Mouse (Mus musculus): ENCODE measurements at regions not wholly inside any gene's neighbourhood (a gene's known extent, or its start where the extent isn't known, plus 50 kb on each side); places are given as distances from the start of the nearest gene placed in this dataset.

DNA sequence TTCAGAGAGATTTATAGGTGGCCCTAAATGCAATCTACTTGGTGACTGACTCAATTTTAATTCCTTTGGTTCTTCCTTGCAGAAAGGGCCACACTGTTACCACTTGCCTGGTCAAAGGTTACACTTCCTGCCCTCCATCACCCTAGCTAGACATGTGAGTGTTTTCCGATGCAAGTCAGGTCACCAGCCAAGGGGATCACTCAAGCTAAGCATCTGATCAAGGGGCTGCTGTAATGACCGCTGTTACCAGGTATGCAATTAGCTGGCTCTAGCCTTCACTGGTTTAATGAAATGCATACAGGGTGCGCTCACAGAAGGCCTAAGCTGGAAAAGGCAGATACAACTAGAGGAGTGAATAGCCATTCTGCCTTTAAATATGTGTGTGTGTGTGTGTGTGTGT is 105.1 kb downstream of the Mtx2 start:
- DNase-seq: no peak

DNA sequence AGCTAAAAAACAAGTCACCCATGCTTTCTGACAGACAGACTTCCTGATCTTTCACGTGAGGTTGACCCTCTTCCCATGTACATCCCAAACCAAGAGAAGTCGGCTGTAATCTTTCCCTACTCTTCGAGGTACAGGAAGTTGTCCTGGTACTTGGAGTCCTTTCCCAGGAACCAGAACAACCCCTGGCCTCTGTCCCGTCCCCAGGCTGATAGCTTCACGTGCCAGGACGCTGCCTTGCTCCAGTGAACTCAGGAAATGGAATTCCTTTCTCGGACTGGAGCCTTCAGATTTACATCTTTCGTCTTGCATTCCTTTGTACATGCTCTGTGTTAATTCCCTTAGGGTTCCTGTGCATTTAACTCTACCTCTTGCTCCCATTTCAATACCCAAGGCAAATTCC is 107.6 kb downstream of the Mtx2 start:
- no peak for DNase-seq

DNA sequence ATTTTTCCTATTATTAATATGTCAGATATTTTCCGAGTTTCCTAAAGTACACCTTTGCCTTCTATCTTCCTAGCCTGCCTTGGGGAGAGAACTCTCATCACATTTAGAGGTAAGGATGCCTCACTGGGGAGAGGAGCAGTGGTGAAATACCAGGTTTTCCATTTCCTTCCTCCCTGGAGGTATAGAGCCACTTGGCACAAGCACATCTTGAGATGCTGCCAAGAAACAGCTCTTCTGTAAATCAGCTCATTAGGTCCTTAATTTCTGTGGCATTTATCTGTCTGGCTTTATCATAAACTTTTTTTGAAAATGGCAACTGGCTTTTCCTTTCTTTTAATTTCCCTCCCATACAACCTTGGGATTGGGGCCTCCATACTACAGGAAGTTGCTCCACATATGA is 108.2 kb downstream of the Mtx2 start:
- no peak for DNase-seq

DNA sequence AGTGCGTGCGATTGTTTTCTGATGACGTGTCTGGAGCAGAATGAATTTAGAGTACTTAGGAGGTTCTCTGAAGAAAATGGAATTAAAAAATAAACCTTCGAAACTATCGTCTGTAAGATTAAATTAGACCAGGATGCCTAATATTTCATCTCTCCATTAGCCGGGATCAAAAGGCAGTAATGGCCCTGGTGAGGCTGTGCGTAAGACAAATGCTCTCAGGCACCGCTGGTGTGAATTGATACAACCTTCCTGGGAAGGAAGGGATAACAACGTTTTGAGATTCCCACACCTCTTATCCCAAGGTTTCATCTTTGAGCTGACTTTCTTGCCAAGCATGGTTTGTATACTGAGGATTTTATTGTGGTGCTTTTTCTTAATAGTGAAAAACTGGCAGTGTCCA is 113.1 kb downstream of the Mtx2 start:
- no peak for DNase-seq

DNA sequence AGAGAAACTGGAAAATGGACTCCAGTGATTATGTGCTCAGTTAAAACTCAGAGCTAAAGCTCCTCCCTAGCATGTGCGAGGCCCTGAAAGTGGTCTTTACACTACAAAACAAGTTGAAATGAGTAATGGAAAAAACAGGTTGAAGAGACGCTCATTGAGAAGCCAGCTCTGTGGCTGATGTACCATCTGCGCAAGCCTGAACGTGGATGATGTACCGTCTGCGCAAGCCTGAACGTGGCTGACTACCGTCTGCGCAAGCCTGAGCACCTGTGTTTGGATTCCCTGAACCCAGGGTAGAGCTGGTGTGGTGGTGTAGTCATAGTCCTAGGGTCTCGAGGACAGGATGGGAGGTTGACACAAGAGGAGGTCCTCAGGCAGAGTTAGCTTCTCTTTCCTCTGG is 116.4 kb downstream of the Mtx2 start:
- no peak for DNase-seq

DNA sequence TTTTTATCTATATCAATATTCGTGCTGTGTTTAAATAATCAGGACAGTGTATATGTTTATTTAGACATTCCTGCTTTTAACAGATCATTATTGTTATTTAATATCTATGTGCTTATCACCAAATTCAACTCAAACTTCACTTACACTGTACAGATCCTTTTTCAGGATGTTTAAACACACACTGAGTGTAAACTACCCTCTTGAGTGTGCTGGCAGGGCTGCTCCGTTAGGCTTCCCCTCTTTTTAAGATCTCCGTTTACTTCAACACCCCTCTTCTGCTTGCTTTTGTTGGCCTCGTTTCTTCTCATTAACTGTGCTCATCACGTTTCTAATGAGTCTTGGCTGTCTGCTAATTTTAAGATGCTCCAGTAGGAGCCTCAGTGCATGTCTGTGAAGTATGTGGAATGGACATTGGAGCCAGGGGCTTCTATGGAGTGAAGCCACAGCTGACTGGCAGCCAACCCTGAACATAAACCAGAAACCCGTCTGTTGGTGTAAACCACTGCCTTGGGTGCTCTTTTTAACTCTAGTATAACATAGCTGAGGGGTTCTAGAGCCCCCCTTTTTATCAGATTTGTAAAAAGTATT is 117.1 kb downstream of the Mtx2 start:
- no peak for DNase-seq

DNA sequence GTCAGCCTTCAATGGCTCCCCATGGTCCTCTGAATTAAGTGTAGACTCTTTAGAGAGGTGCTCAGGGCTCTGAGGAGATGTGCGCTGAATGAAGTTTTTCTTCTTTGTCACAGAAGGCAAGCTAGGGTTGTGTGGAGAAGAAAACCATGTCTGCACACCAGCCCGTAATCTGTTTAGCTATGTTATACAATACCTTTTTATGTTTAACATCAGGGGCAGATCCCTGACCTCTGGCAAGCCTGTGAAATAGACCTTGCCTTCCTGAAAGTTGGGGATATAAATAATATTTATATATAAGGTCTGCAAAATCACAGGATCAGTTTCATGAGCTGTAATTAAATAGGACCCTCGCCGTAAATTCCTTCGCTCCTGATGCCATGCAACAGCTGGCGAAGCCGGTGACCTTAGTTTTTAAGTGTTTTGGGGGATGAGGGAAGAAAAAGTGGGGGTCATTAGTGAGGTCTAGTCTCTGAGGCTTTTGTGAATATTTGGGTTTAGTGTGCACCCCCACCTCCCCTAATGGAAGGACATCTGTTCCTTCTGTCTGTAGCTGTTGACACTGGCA is 119.7 kb downstream of the Mtx2 start:
- no peak for DNase-seq

DNA sequence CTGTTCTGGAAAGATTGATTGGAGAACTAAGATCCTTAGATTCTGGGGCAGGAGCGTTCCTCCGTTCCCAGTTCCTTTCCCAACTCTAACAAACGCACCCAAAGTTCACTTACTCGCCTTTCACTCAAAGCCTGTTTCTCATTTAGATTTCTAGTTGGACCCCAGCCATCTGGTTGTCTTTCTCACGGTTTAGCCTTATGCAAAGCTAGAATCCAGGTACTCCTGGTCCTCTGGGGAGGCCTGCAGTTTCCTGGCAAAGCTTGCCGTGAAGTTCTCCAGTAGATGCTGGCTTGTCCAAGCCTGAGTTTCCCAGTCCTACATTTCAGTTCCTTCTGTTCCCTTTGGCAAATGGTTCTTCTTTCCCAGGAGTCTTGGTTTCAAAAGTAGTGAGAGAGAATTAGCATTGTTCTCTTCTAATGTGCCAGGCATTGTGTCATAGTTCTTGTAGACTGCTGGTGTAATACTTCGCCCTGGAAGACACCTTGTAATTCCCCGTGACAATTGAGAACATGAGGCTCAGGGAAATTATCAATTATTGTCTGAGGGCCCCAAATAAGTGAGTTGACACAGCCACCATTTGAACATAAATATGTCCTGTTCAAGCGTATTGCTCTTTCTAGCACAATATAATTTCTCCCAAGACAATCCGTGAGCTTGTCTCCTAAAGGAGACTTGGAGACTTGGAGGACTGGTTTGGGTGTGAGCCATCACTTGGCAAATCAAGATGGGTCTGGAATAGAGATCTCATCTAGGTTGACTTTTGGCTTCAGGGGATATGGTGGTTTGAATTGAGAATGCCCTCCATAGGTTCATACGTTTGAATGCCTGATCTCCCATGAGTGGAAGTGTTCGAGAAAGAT is 126.0 kb downstream of the Mtx2 start:
- no peak for DNase-seq

DNA sequence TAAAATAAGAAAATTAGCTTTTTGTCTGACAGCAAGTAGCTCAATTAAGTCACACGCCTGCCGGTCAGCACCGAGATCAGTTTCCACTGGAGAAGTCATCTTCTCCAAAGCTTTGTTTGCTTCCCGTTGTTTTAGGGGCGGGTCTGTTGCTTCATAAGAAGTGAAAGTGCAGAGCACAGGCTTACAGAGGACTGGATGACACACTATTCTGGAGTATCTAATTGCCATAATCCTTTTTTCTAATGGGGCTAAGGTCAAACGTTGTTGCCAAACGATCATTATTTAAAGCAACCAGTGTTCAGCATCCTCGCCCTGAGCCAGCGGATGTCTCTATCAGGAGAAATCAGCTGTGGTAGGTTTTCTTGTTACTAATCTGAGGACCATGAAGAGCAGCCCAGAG is 128.5 kb downstream of the Mtx2 start:
- DNase-seq: no peak

DNA sequence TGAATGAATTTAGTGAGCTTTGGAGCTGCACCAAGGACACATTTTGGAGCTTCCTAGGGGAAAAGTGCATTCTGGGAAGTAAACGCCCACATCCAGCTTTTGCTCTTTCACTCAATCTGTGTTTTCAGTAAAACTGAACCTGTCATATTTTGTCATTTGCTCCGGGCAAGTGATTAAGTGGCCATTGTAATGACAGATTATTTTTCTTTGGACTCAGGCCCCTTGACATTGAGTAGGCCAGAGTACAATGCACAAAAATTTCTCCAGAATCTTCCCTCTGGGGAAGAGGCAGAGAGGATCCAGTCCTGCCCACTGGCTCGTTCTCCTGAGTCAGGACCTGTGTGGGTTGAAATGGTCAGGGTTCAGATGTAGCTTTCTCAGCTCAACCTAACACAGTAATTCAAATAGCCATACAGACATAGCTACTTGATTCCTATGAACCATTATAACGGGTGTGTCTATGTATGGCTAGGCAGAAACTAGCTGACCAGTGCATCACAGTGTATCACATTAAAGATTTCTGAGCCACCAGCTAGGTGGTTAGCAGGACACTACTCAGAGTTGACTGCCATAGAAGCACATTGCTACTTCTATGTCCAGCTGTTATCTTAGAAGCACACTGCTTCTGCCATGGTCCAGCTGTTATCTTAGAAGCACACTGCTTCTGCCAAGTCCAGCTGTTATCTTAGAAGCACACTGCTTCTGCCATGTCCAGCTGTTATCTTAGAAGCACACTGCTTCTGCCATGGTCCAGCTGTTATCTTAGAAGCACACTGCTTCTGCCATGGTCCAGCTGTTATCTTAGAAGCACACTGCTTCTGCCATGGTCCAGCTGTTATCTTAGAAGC is 129.9 kb downstream of the Mtx2 start:
- DNase-seq: no peak

DNA sequence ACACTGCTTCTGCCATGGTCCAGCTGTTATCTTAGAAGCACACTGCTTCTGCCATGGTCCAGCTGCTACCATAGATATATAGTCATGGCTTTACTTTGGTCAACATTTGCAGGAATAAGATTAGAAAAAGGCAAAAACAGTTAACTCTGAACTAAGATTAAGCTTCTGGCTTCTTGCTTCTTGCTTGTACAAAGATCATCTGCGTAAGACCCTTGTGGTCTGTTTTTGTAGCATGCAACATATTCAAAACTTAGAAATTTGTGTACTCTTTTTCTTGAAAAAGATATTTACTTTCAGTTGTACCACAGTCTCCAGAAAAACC is 130.5 kb downstream of the Mtx2 start:
- no peak for DNase-seq

DNA sequence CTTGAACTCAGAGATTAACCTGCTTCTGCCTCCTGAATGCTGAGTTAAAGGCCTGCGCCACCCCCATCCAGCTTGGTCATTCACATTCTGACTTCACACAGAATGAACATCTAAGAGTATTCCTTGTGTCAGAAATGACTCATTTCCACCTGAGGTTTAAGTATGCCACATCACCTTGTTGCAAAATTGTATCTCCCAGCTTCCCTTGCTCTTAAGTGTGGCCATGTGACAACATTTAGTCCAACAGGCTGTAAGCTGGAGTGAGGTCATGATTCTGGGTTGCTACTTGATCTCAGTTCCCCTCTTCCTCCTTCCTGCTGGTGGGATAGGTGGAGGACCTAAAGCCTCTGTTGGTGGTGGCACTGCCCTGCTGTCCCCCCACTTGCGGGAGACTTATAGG is 131.0 kb downstream of the Mtx2 start:
- DNase-seq: no peak

DNA sequence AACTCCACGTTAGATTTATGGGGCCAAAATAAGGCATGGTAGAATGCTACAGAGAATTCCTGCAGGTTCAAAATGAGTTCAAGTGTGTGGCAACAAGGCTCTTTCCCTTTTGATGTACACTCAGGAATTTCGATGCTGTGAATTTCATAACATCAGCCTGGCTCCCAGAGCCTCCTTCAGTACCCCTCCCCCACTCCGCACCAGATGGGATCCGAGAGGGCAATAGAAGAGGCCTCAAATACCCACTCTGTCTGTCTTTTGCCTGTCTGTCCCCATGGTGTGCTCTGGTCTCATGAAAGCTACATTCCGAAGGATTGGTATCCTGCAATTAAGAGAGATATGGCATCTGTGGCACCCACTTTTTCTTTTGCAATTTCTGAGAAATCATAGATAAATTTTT is 134.3 kb downstream of the Mtx2 start:
- no peak for DNase-seq

DNA sequence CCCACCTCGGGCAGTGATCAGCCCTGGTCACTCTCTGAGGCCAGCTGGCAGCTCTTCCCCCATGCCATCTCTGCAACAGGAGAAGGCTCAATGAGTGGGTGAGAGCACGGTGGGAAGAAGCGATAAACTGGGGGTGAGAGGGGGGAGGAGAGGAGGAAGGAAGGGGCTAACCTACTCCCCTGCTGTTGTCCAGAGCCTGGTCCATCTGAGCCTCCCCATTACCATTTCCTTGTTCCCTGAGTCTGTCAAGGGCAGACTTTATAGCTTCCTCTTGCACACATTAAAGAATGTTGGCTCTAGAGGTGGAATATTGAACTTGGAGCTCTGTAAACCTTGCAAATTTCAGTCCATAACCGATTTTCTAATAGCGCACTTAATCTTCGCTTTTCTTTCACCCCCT is 136.8 kb downstream of the Mtx2 start:
- DNase-seq: no peak

DNA sequence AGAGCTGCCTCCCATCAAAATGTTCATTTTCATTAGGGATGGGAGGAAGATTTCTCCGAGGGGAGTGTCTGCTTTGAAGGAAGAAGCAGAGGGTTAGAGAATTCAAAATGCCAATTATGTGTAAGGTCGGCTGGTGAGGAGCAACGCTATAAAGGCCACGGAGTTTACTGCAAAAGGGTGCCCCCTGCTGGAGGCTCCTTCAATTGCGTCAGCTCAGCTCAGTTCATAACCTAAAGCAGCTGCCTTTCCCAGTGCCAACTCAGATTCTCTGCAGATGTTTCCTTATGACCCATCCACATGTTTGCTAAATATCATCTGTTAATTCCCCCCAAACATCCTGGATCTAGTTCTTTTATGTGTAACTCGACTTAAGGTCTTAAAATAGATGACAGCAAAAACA is 138.8 kb downstream of the Mtx2 start:
- DNase-seq: peak; percentile 77

DNA sequence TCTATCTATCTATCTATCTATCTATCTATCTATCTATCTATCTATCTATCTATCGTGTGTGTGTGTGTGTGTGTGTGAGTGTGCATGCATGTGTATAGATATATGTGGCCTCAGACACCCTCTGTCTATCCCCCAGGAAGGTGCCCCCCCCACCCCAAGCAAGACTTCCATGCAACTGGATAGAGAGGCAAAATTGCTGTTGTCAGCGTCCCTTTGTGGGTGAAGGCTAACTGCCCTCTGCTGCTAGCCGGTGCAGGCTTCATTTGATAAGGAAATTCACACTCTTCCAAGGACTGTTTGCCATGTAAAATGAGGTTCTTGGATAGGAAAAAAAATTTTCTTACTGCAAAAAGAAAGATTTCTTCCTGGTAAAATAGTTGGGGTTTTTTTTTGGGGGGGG is 139.4 kb downstream of the Mtx2 start:
- no peak for DNase-seq

DNA sequence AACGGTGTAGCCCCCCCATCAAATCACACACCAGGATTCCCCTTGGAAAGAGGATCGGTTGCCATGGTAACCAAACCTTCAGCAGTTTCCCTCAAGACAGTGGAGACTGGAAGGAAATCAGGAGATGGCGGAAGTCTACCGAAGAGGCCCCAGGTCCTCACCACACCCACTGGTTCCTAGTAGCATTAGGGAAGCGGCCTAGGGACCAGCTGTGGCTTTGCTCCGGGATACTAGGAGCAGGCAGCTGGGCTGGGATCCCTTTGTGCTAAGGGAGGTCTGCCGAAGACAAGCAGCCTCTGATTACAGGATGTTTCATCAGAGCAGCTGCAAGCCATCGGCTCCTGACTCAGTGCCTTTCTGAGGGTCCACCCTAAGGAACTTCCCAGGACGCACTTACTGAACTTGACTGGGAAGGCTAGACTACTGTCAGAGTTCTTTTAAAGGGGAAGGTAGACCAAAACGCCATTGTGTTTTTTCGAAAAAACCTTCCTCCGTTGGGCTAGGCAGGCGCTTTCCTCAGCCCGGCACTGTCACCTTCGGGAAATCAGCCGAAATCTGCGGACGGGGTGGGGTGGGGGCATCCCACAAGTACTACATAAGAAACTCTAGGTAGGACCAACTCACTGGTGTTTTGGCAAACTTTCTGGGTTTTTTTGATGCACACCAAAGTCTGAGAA is 139.9 kb downstream of the Mtx2 start:
- no peak for DNase-seq

DNA sequence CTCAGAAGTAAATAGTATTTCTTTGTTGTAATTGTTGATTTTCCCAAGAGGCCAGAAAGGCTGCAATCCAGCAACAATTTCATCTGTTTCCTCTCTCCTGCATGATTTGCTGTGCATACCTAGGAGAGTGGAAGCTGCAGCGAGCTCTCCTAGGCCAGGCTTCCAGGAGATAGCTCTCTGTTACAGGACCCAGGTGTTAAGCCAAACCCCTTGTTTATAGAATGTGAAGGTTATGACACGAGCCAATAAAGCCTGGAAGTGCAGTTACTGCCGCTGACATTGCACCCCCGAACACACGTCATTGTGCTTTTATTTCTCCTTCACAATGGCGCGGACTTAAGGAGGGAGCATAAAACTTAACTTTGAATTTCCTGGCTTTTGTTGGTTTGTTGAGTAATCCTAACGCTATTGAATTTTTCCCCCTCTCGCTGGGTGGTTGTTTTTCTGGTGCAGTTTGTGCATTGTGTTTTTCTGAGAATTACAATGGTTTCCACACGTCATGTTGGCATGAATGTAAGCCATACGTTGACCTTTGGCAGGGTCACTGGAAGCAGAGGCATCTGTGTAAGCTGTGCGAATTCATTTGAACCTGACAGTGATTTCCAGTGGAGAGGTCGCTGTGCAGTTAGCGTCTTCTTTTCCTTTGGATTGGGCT is 145.1 kb downstream of the Mtx2 start:
- DNase-seq: no peak

DNA sequence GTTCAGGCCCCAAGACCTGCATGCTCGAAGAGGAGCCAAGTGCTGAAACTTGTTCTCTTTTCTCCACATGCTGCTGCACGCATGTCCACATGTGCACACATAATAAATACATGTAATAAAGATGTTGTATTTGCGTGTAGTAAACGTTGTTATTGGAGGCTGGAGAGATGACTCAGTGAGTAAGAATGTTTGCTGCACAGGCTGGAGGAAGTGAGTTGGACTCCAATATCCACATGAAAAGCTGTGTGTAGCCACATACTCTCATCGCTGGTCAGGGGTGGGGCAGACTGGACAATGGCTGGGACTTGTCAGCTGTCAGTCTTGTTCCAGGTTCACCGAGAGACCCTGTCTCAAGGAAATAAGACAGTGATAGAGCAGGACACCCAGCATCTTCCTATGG is 147.8 kb downstream of the Mtx2 start:
- no peak for DNase-seq

DNA sequence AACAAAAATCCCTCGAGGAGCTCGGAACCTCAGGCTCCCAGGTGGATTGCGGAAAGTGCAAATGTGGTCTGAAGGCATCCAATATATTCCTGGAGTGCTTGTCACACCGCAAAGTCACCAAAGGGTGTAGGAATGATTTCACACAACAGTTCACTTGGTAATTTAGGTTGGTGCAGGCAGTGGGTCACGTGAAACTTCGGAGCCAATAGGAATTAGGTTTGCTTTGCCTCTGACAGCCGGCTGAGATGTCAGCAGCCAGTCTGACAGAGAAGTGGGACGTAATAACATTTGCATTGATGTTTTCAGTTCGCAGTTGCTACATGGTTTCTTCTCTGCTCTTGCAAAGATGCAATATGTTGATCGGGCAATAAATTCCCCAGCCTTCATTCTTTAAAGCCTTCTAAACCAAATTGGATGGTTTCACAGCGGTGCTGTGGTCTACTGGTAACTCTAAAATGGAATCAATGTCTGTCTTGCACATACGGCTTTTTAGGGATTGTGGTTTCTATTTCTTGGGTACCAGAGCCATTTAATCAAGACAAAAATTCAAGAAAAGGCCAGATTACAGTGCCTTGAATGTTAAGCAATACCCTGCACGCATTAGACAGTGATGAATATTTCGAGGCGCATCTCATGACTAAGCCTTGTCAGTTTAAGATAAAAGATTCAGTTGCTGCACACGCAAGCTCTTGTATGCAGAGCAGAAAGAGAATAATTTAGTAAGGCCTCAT is 149.2 kb downstream of the Mtx2 start:
- no peak for DNase-seq

DNA sequence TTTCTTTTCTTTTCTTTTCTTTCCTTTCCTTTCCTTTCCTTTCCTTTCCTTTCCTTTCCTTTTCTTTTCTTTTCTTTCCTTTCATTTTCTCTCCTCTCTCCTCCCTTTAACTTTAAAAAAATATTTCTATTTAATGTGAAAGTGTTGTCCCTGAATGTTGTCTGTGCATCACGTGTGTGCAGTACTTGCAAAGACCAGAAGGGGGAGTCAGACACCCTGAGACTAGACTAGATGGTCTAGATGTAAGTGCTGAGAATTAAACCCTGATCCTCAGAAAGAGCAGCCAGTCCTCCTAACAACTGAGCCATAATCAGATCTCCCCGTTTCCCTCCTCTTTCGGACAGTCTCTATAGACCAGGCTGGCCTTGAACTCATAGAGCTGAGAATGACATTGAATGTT is 151.7 kb downstream of the Mtx2 start:
- no peak for DNase-seq

DNA sequence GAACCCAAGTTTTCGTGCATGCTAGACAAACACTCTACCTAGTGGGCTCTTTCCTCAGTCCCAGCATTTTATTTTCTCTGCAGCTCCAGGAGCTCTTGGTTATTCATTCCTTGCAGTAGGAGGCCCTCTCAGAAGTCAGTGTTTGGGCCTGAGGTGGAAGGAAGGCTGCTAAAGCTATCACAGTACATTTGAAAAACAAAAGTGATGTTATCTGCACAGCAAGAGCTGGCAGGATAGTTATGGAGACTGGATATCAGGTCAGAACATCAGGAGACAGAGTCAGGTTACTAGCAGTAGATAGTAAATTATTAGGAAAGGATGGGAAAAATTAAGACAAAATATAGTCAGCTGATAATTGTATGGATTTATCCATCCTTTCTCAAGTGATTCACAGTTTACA is 152.2 kb downstream of the Mtx2 start:
- DNase-seq: no peak
